Mouse (Mus musculus) heart, postnatal 0 days (tissue): ENCODE data around the gene Usp21.
"Not testable (repeated sequence)": the region's sequence is repeated elsewhere in the genome, so short reads cannot be mapped to it uniquely, and the experiment has no call there.

Source experiments
- CTCF ChIP-seq: IDR thresholded peaks from 2 replicates; pipeline ENCODE4 v1.5.1; 2016; ENCODE audit warnings: antibody characterized with exemption, control low read depth, low read depth
- EP300 ChIP-seq: IDR thresholded peaks from 2 replicates; pipeline ENCODE4 v1.6.1; 2016; ENCODE audit warnings: antibody characterized with exemption, low read depth

DNA sequence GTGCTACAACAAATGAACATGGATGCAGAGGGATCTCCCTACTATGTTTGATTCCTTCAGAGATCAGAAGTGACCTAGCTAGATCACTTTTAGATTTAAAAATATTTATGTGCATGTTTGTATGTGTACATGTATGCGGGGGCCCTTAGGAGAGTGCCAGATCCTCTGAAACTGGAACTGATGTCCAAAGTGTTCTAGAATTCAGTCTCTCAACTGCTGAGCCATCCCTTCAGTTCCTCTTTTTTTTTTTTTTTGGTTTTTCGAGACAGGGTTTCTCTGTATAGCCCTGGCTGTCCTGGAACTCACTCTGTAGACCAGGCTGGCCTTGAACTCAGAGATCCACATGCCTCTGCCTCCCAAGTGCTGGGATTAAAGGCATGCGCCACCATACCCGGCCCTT is 38.8 kb upstream of the Usp21 start:
- TF ChIP-seq EP300, CTCF: not testable (repeated sequence)
